Mouse (Mus musculus) cerebellum, postnatal 25 days (tissue): ENCODE data around the gene Akap11.
A peak's percentile ranks its signal among the peaks of the same experiment; 100 is the strongest.

ENCODE experiments used
- DNase-seq, 2 experiments: peaks; one replicate each; pipeline ENCODE4 v3.0.0; 2021; ENCODE audit warnings: mixed read lengths in 2 of 2

Gene Akap11

GRCm38 (mm10) chr14:78526907-78527306, 9.7 kb downstream of the Akap11 start:
- no peak for DNase-seq

- DNase-seq = no peak
Measured at GRCm38 (mm10) chr14:78526475-78526874, 10.1 kb downstream of the Akap11 start.

- DNase-seq = peak in 1 of 2 experiments; percentile 32
Measured at GRCm38 (mm10) chr14:78525611-78526457, 10.8 kb downstream of the Akap11 start.

- DNase-seq = no peak
Measured at GRCm38 (mm10) chr14:78525059-78525458, 11.5 kb downstream of the Akap11 start.

- peak in 1 of 2 experiments; percentile 37 for DNase-seq
Measured at GRCm38 (mm10) chr14:78510713-78511112, 25.9 kb downstream of the Akap11 start.

- no peak for DNase-seq
Measured at GRCm38 (mm10) chr14:78509791-78510190, 26.8 kb downstream of the Akap11 start.

GRCm38 (mm10) chr14:78500578-78500977, 36.0 kb downstream of the Akap11 start:
- DNase-seq = no peak

GRCm38 (mm10) chr14:78496691-78497090, 39.9 kb downstream of the Akap11 start:
- DNase-seq = no peak

GRCm38 (mm10) chr14:78495241-78495640, 41.4 kb downstream of the Akap11 start:
- DNase-seq = no peak

GRCm38 (mm10) chr14:78492602-78493001, 44.0 kb downstream of the Akap11 start:
- no peak for DNase-seq

GRCm38 (mm10) chr14:78491432-78491831, 45.2 kb downstream of the Akap11 start:
- no peak for DNase-seq

- peak; percentile 58 to 70 for DNase-seq
Measured at GRCm38 (mm10) chr14:78482385-78483231, 54.0 kb downstream of the Akap11 start.

GRCm38 (mm10) chr14:78474058-78474457, 62.5 kb downstream of the Akap11 start:
- DNase-seq = no peak

- DNase-seq = no peak
Measured at GRCm38 (mm10) chr14:78470714-78471113, 65.9 kb downstream of the Akap11 start.

GRCm38 (mm10) chr14:78468991-78469390, 67.6 kb downstream of the Akap11 start:
- no peak for DNase-seq

GRCm38 (mm10) chr14:78467994-78468393, 68.6 kb downstream of the Akap11 start:
- DNase-seq = no peak

- no peak for DNase-seq
Measured at GRCm38 (mm10) chr14:78464353-78464752, 72.3 kb downstream of the Akap11 start.

- no peak for DNase-seq
Measured at GRCm38 (mm10) chr14:78459121-78459520, 77.5 kb downstream of the Akap11 start.

- DNase-seq = no peak
Measured at GRCm38 (mm10) chr14:78458705-78459104, 77.9 kb downstream of the Akap11 start.

- DNase-seq = no peak
Measured at GRCm38 (mm10) chr14:78454970-78455369, 81.6 kb downstream of the Akap11 start.

- DNase-seq = no peak
Measured at GRCm38 (mm10) chr14:78448807-78449406, 87.7 kb downstream of the Akap11 start.

- DNase-seq = no peak
Measured at GRCm38 (mm10) chr14:78448017-78448416, 88.6 kb downstream of the Akap11 start.

GRCm38 (mm10) chr14:78447542-78447941, 89.1 kb downstream of the Akap11 start:
- DNase-seq = no peak
